Mouse (Mus musculus): ENCODE data around the gene Adgrl4. TPM values are rescaled to one million over a fixed set of nuclear protein-coding genes. Genes with fewer than 3 reads are reported as not detected.

Adgrl4 gene
- 10 to 100 TPM; 25.3 to 31.8 TPM for total RNA-seq (2021)
- long read RNA-seq, full-length matches to known transcripts, result 2 of 8 reads
- long read RNA-seq, partial matches to known transcripts, result 1 of 8 reads
- long read RNA-seq, other reads (novel, unspliced or antisense), result 5 of 8 reads

- DNase-seq (ENCODE audit: low spot score in 2 of 2), result no peak
Observed at GRCm38 (mm10) chr3:151437693-151438092, at the start of gene Adgrl4. TSS of gene Adgrl4 (plus strand) at chr3:151437887.

- no peak for DNase-seq (ENCODE audit: low spot score in 2 of 2)
Observed at GRCm38 (mm10) chr3:151390912-151391311, 46.8 kb upstream of the Adgrl4 start.

- DNase-seq (ENCODE audit: low spot score in 2 of 2), result no peak
Observed at GRCm38 (mm10) chr3:151392891-151393290, 44.8 kb upstream of the Adgrl4 start.

DNA sequence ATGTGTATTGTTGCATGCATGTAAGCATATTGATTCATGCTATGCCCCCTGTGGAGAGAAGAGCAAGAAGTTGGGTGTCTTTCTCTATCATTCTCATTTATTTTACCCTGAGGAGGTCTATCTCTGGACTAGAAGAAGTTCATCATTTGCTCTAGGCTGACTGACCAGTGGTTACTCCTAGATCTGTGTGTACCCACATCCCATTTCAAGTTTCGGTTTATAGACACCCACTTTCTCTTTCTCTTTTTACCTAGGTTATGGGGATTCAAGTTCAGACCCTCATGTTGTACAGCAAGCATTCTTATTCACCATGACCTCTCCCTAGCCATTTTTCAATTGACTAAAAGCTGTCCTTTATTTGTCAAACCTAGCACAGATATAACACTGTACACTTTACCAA, 44.4 kb upstream of the Adgrl4 start:
- DNase-seq (ENCODE audit: low spot score in 2 of 2), result no peak

GRCm38 (mm10) chr3:151399270-151399669, 38.4 kb upstream of the Adgrl4 start:
- peak in 1 of 2 experiments; percentile 11 for DNase-seq (ENCODE audit: low spot score in 2 of 2)

- no peak for DNase-seq (ENCODE audit: low spot score in 2 of 2)
Observed at GRCm38 (mm10) chr3:151411031-151411430, 26.7 kb upstream of the Adgrl4 start.

DNA sequence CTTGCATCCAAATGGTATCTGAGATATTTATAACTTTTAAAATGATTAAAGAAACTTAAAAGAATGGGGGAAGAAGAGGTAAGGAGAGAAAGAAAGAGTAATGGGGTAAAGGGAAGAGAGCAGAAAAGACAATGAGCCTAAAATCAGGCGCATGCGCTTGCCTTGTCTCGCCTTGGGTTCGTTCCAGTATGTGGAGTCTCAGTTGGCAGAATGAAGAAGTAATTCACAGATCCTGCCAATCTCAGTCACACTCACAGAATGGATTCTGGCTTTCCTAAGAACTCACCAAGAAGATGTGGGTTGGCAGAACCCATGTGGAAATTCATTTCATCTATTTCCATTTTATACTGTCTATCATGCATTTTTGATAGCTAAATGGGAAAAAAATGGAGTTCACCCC, 26.2 kb upstream of the Adgrl4 start:
- DNase-seq (ENCODE audit: low spot score in 2 of 2), result no peak

DNA sequence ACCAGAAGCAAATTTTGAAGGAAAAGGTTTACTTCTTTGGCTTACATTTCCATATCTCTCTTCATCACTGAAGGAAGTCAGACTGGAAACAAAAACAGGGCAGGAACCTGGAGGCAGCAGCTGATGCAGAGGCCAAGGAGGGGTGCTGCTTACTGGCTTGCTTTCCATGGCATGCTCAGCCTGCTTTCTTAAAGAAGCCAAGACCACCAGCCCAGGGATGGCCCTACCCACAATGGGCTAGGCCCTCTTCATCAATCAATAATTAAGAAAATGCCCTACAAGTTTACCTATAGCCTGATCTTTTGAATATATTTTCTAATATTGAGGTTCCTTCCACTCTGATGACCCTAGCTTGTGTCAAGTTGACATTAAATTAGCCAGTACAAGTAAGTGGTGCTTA, 20.8 kb upstream of the Adgrl4 start:
- no peak for DNase-seq (ENCODE audit: low spot score in 2 of 2)

- no peak for DNase-seq (ENCODE audit: low spot score in 2 of 2)
Observed at GRCm38 (mm10) chr3:151417688-151418572, 19.8 kb upstream of the Adgrl4 start.

DNA sequence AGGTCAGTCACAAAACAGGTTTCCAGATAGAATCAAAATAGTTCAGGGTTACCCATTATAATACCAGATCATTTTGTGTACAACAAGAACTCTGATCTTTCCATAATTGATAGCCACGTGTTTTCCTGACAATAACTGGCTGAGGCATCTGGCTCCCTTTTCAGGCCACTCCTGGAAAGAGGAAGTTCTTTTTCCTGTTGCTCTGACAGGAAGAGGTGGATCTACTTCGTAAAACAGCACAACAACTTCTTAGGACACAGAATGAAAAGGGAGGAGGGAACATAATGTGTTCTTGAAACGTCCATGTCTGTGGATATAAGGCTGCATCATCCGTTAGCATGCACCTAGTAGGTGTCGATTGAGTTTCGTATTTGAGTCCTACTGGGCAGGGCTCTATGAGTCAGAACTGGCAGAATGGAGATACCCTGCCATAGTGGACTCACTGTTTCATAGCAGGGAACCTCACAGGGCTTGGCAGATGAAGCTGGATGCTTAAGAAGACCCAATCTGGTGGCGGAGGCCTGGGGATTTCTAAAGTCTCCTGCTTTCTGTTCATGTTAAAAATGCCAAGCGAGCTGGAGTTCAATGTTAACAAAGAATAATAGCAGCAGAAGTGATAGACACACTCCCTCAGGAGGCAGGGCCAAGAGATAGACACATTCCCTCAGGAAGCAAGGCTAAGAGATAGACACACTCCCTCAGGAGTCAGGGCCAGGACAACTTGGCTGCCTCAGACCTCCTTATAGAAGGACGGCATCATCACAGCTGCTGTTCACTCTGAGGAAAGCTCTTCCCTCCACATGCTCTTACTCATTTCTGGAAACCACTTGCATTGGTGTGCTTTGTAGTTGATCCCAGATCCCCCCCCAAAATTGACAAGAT, 13.1 kb upstream of the Adgrl4 start:
- DNase-seq (ENCODE audit: low spot score in 2 of 2), result no peak

DNA sequence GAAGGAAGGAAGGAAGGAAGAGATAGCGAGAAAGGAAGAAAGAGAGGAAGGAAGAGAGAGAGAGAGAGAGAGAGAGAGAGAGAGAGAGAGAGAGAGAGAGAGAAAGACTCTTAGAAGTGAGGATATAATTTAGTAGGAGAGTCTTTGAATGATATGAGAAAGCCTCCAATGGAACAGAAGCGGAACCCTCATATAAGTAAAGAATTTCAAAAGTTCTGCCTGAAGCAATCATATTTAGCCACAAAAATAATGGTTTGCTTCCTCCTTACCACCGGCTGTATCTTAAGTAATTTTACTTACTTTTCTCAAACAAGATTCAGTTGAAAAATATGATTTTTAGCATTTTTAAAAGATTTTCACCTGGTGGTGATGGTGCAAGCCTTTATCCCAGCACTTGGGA, 7.6 kb upstream of the Adgrl4 start:
- DNase-seq (ENCODE audit: low spot score in 2 of 2), result no peak

- no peak for DNase-seq (ENCODE audit: low spot score in 2 of 2)
Observed at GRCm38 (mm10) chr3:151431507-151431906, 6.2 kb upstream of the Adgrl4 start.

DNA sequence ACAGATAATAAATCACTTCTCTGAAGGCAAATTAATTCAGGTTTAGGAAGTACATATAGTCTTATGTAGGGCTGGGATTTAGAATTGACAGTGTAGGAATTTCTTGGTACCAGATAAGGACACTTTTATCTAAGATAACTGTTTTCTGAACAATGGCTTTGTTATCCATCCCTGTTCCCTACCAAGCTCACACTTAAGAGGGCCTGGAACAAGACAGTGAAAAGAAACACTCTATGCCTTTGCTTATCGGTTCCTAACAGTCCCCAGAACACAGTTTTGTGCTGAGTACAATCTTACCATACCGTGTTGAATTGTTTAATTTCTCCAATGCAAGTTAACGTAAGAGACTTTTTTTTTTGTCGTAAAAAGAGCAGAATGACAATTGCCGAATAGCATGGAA, 677 bp downstream of the Adgrl4 start:
- DNase-seq (ENCODE audit: low spot score in 2 of 2), result no peak

- DNase-seq (ENCODE audit: low spot score in 2 of 2), result no peak
Observed at GRCm38 (mm10) chr3:151439976-151440375, 2.3 kb downstream of the Adgrl4 start.

DNA sequence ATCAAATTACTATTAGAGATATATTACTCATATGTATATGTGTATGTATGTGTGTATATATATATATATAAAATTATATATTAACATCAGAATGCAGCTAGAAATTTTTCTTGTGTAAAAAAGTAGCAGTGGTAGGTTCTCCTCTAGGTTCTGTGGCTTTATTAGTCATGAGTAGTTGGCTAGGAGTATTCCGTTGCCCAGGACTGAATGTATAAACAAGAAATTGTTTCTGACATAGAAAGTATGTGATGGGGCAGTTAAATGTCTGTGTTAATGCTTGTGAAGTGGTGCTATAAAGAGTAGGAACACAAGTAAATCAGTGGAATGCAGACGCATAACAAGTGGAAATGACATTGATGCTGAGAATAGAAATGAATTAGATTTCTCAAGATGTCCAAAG, 4.3 kb downstream of the Adgrl4 start:
- DNase-seq (ENCODE audit: low spot score in 2 of 2), result no peak

DNA sequence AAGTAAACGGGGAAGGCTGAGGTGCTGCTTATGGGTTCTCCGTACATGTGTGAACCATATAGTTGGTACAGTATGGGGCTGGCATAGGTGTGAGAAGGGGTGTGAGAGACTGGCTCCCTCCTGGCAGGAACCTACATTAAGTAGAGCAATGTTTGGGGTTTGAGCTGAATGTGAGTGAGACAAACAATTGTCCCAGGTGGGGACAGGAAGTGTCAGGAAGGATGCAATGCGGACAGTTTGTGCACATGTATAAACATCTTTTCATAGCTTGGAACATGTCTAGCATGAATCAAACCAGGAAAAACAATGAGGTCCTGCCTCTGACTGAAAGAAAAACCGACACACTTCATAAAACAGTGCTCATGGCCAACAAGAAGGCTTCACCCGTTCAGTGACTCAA, 5.8 kb downstream of the Adgrl4 start:
- no peak for DNase-seq (ENCODE audit: low spot score in 2 of 2)

GRCm38 (mm10) chr3:151444284-151444683, 6.6 kb downstream of the Adgrl4 start:
- DNase-seq (ENCODE audit: low spot score in 2 of 2), result no peak

DNA sequence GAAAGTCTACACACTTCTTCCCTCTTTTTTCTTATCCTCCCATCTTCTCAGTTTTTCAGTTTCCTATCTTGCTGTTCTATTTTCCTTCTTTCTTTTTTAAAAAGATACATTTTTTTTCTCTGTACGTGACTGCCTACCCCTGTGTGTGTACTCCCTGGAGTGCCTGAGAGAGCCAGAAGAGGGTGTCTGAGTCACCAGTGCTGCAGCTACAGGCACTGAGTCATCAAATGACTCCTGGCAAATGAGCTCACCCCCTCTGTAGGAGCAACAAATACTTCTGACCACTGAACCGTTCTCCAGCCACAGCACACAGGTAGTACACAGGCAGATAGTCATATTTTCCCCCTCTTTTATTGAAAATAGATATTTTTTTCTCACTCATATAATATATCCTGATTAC, 8.2 kb downstream of the Adgrl4 start:
- no peak for DNase-seq (ENCODE audit: low spot score in 2 of 2)

DNA sequence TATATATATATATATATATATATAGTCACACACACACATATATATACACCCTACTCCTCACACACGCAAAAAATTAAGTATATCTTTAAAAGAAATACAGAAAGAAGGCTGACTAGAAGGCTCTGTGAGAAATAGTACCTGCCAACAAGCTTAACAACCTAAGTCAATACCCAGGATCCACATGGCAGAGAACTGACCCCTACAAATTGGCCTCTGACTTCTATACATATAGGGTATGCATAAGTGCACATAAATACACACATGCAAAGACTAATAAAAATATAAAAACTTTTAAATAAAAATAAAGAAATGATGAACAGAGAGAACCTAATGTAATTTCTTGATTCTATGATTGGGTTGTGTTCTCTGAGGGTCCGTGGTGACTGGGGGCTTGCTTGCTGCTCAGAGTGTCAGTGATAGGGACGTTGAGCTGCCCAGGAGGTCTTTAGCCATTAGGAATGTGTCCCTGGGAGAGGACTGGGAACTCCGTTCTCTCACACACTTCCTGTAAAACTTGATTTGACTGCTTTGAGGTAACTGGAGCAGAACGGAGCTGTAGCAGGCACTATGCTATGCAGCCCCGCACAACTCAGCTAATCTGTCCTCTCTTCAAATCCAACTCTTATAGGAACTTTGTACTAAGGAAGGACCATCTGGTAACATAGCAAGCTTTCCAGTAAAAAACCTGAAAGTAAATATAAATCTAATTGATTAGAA, 17.5 kb downstream of the Adgrl4 start:
- DNase-seq (ENCODE audit: low spot score in 2 of 2), result no peak

DNA sequence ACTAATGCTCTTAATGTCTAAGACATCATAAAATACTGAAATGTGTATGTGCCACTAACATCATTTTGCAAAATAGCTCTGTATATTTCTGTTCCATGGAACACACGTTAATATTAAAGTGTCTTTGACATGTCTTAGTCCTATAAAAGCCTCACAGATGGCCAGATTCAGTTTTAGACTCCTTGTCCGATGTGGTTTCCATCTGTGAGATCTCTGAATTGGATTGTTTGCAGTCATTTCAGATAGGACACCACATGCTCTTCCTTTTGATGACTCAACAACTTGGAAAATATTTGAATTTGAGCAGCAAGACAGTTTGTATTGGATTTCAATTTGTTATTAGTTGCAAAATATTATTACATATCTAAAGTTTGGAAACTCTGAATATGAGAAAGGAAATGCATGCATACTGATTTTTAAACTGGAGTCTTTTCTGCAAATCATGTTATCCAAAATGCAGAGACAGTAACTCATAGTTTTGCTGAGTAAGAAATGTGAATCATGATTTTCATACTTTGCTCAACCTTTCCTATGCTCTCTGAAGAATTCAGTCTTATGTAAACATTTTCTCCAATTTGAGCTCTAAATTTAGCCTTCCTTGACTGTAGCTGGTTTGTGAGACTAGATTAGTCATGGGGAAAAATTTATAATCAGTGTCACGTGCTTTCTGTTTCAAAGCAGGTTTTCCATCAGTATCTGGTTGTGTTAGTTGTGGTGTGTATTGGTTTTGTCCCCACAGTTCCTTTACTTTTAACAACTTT, 21.9 kb downstream of the Adgrl4 start:
- DNase-seq (ENCODE audit: low spot score in 2 of 2), result no peak

- no peak for DNase-seq (ENCODE audit: low spot score in 2 of 2)
Observed at GRCm38 (mm10) chr3:151465215-151465614, 27.5 kb downstream of the Adgrl4 start.
